ENCODE assay signal across 8 mouse cellular contexts in the genomic region with DNA sequence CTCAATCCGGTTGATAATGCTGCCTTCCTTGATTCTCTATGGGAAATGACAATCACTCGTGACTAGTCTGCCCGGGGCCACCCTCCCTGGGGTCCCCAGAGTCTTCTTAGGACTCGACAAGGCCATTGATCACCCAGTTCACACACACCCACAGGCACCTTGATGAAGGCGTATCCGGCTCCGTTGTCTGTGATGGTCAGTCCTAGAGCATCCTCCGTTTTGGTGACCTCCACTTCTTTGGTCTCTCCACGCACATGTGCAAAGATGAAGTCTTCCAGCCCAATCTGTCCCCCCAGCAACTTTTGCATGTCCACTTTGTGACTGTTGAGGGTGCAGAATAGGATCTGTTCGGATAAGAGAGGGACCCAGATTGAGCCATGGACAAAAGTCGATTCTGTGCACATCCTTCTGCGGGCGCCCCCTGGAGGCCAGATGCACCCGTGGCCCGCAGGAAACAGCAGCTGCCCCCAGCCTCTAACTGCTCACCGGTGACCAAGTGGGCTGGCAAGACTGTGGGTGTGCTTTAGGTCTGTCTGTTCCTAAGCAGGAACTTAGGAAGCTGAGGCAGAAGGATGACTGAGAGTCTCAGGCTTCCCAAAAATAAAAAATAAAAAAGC. TPM values are rescaled to one million over a fixed set of nuclear protein-coding genes. Genes with fewer than 3 reads are reported as not detected.
A peak's percentile ranks its signal among the peaks of the same experiment; 100 is the strongest.
DNase-seq lines count a peak whose midpoint lies in the region; ATAC-seq and TF ChIP-seq lines count a peak whose summit lies in the region.

No protein-coding gene starts in this region.

- no peak overlapping the region for H3K9ac ChIP-seq in midbrain, embryonic 11.5 days (ENCODE audit: low read length)
- no peak overlapping the region for H3K9ac ChIP-seq in midbrain, embryonic 15.5 days

- H3K27me3 ChIP-seq in midbrain, embryonic 11.5 days (ENCODE audit: control insufficient read depth, insufficient read depth, low read length): peaks cover 43% of the 10 kb centered on the region
- H3K27me3 ChIP-seq in midbrain, embryonic 15.5 days (replicated peaks): peaks cover 53% of the 10 kb centered on the region
- H3K27me3 ChIP-seq in splenic B cell, adult 2 months (ENCODE audit: control insufficient read depth, insufficient read depth, low read length, poor library complexity, severe bottlenecking): no peaks in the 10 kb centered on the region

- 31% methylated on average over 16 of the region's 16 CpGs for WGBS in midbrain, embryonic 11.5 days
- WGBS in midbrain, embryonic 15.5 days: 33% methylated on average over 16 of the region's 16 CpGs

- no peak overlapping the region for H3K27ac ChIP-seq in midbrain, embryonic 11.5 days (ENCODE audit: low read depth, low read length)
- no peak overlapping the region for H3K27ac ChIP-seq in midbrain, embryonic 15.5 days
- no peak overlapping the region for H3K27ac ChIP-seq in bone marrow macrophage, adult 2 months (ENCODE audit: insufficient read depth, low read depth, low read length)

- TF ChIP-seq CTCF in bone marrow macrophage, adult 2 months (IDR thresholded peaks at IDR 0.05; ENCODE audit: low read depth, low read length): peak; percentile 78

- H3K9me3 ChIP-seq in midbrain, embryonic 11.5 days (ENCODE audit: control insufficient read depth, low read length): no peaks in the 10 kb centered on the region
- no peaks in the 10 kb centered on the region for H3K9me3 ChIP-seq in midbrain, embryonic 15.5 days

- no peak overlapping the region for H3K4me3 ChIP-seq in midbrain, embryonic 11.5 days (ENCODE audit: low read depth, low read length)
- no peak overlapping the region for H3K4me3 ChIP-seq in midbrain, embryonic 15.5 days
- no peak overlapping the region for H3K4me3 ChIP-seq in bone marrow macrophage, adult 2 months (ENCODE audit: insufficient read depth, low read length)

- intact Hi-C loops in gastrocnemius, postnatal 36 days (cut with DNase I): no loop called here

- no peak for TF ChIP-seq POLR2A in bone marrow macrophage, adult 2 months (IDR thresholded peaks at IDR 0.05; ENCODE audit: borderline replicate concordance, low read depth, low read length)

- H3K4me2 ChIP-seq in midbrain, embryonic 11.5 days: no peak overlapping the region
- no peak overlapping the region for H3K4me2 ChIP-seq in midbrain, embryonic 15.5 days

- peaks cover 9% of the 10 kb centered on the region for H3K4me1 ChIP-seq in midbrain, embryonic 11.5 days (ENCODE audit: control insufficient read depth, insufficient read depth, low read length)
- H3K4me1 ChIP-seq in midbrain, embryonic 15.5 days: peaks cover 9% of the 10 kb centered on the region
- H3K4me1 ChIP-seq in bone marrow macrophage, adult 2 months (ENCODE audit: control insufficient read depth, insufficient read depth, low read length): peaks cover 3% of the 10 kb centered on the region; the same call in 1 of the 2 replicates

- DNase-seq in adrenal gland, adult (ENCODE audit: inconsistent age in 2 of 2, low spot score in 1 of 2): peak; percentile 77 to 92
- no peak for DNase-seq in adrenal gland, adult 8-10 months
- DNase-seq in midbrain, embryonic 11.5 days (ENCODE audit: low spot score, missing footprints): peak; percentile 97
- DNase-seq in gastrocnemius, postnatal 36 days: peak; percentile 62 to 67
- DNase-seq in lung, adult 18-20 months: peak; percentile 55 to 75
- DNase-seq in splenic B cell, adult 2 months (ENCODE audit: low read depth, low spot score): peak; percentile 78

- ATAC-seq in midbrain, embryonic 11.5 days (ENCODE audit: low FRiP score): no peak
- ATAC-seq in midbrain, embryonic 15.5 days (replicated peaks): no peak

- H3K36me3 ChIP-seq in midbrain, embryonic 11.5 days (ENCODE audit: control insufficient read depth, insufficient read depth, low read length): no peaks in the 10 kb centered on the region
- no peaks in the 10 kb centered on the region for H3K36me3 ChIP-seq in midbrain, embryonic 15.5 days (replicated peaks)
- H3K36me3 ChIP-seq in splenic B cell, adult 2 months (ENCODE audit: control insufficient read depth, insufficient read depth, low read length, poor library complexity, severe bottlenecking): no peaks in the 10 kb centered on the region

RNA-seq across cellular contexts. Expression of gene Gipc3, which starts 1.6 kb away (rescaled TPM):
- total RNA-seq in adrenal gland, adult 8-10 months (2022): 10 to 100 TPM in 2 of 4 experiments, 1 to 10 TPM in 2; 3.7 to 17.7 (median 9.3) TPM
- 0.04 TPM in 1 of 2 replicates, not detected in the other for polyA plus RNA-seq in midbrain, embryonic 11.5 days (2014; fragmentation: Nextera tagmentation; extraction: Ambion mirVana)
- not detected in 2 replicates for polyA plus RNA-seq in midbrain, embryonic 15.5 days (2015; fragmentation: Nextera tagmentation; extraction: Ambion mirVana)
- polyA plus RNA-seq in bone marrow macrophage, adult 2 months (2012; ENCODE audit: insufficient read depth, insufficient read length, missing spikeins): not detected in 2 replicates
- 1 to 10 TPM; 1.1 to 1.3 TPM for total RNA-seq in gastrocnemius, postnatal 36 days (2021)

RNA-seq across cellular contexts. Expression of gene Hmg20b, which starts 8.8 kb away (rescaled TPM):
- 100 to 1,000 TPM in 3 of 4 experiments, 10 to 100 TPM in 1; 94.2 to 121 (median 112) TPM for total RNA-seq in adrenal gland, adult 8-10 months (2022)
- polyA plus RNA-seq in midbrain, embryonic 11.5 days (2014; fragmentation: Nextera tagmentation; extraction: Ambion mirVana): 89.1 and 97.7 TPM in 2 replicates
- polyA plus RNA-seq in midbrain, embryonic 15.5 days (2015; fragmentation: Nextera tagmentation; extraction: Ambion mirVana): 26.6 and 29.9 TPM in 2 replicates
- 52.2 and 53.3 TPM in 2 replicates for polyA plus RNA-seq in bone marrow macrophage, adult 2 months (2012; ENCODE audit: insufficient read depth, insufficient read length, missing spikeins)
- 10 to 100 TPM; 19.7 to 20.9 TPM for total RNA-seq in gastrocnemius, postnatal 36 days (2021)

RNA-seq across cellular contexts. Expression of gene Tbxa2r, which starts 12.9 kb away (rescaled TPM):
- total RNA-seq in adrenal gland, adult 8-10 months (2022): 10 to 100 TPM; 35.6 to 52.1 (median 42.0) TPM
- 2.4 and 2.6 TPM in 2 replicates for polyA plus RNA-seq in midbrain, embryonic 11.5 days (2014; fragmentation: Nextera tagmentation; extraction: Ambion mirVana)
- polyA plus RNA-seq in midbrain, embryonic 15.5 days (2015; fragmentation: Nextera tagmentation; extraction: Ambion mirVana): 5.7 and 6.2 TPM in 2 replicates
- polyA plus RNA-seq in bone marrow macrophage, adult 2 months (2012; ENCODE audit: insufficient read depth, insufficient read length, missing spikeins): not detected in 2 replicates
- total RNA-seq in gastrocnemius, postnatal 36 days (2021): under 1 TPM; 0.87 to 0.99 TPM

RNA-seq across cellular contexts. Expression of gene Mfsd12, which starts 15.8 kb away (rescaled TPM):
- total RNA-seq in adrenal gland, adult 8-10 months (2022): 10 to 100 TPM; 18.3 to 25.7 (median 22.0) TPM
- polyA plus RNA-seq in midbrain, embryonic 11.5 days (2014; fragmentation: Nextera tagmentation; extraction: Ambion mirVana): 2.8 and 4.4 TPM in 2 replicates
- polyA plus RNA-seq in midbrain, embryonic 15.5 days (2015; fragmentation: Nextera tagmentation; extraction: Ambion mirVana): 19.7 and 22.5 TPM in 2 replicates
- polyA plus RNA-seq in bone marrow macrophage, adult 2 months (2012; ENCODE audit: insufficient read depth, insufficient read length, missing spikeins): 80.9 and 86.2 TPM in 2 replicates
- total RNA-seq in gastrocnemius, postnatal 36 days (2021): 1 to 10 TPM; 2.2 to 2.6 TPM

RNA-seq across cellular contexts. Expression of gene Cactin, which starts 20.5 kb away (rescaled TPM):
- total RNA-seq in adrenal gland, adult 8-10 months (2022): 10 to 100 TPM; 37.7 to 47.5 (median 42.5) TPM
- polyA plus RNA-seq in midbrain, embryonic 11.5 days (2014; fragmentation: Nextera tagmentation; extraction: Ambion mirVana): 31.9 and 36.8 TPM in 2 replicates
- polyA plus RNA-seq in midbrain, embryonic 15.5 days (2015; fragmentation: Nextera tagmentation; extraction: Ambion mirVana): 35.8 and 38.3 TPM in 2 replicates
- polyA plus RNA-seq in bone marrow macrophage, adult 2 months (2012; ENCODE audit: insufficient read depth, insufficient read length, missing spikeins): 18.1 and 18.2 TPM in 2 replicates
- 10 to 100 TPM in 1 of 2 experiments, 1 to 10 TPM in 1; 7.6 to 10.2 TPM for total RNA-seq in gastrocnemius, postnatal 36 days (2021)
